Mouse (Mus musculus) fibroblast of lung, adult 2 months (primary cell): ENCODE results near the gene Negr1.
"Not testable (repeated sequence)": the region's sequence is repeated elsewhere in the genome, so short reads cannot be mapped to it uniquely, and the experiment has no call there.

Experiments used
- DNase-seq: peaks from one replicate; pipeline ENCODE4 v3.0.0-alpha.2; 2011; ENCODE audit warnings: low read depth

The Negr1 gene

DNA sequence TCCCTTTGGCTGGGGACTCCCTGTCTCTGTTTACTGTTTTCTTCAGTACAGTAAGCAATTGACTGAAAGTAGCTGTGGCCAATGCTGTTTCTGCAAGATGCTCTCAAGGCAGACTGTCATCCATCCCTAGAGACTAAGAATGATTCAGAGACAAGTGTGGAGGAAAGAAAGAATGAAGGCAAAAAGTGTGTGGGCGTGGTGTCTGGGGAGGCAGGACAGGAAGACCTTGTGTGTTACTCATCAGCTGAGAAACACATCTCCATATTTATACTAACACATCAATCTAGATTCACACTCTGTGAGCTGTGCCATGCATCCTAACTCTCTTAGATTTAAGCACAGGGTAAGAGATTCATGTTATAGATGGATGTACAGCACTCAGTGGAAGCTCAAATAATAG is 431.2 kb downstream of the Negr1 start:
- no peak for DNase-seq

DNA sequence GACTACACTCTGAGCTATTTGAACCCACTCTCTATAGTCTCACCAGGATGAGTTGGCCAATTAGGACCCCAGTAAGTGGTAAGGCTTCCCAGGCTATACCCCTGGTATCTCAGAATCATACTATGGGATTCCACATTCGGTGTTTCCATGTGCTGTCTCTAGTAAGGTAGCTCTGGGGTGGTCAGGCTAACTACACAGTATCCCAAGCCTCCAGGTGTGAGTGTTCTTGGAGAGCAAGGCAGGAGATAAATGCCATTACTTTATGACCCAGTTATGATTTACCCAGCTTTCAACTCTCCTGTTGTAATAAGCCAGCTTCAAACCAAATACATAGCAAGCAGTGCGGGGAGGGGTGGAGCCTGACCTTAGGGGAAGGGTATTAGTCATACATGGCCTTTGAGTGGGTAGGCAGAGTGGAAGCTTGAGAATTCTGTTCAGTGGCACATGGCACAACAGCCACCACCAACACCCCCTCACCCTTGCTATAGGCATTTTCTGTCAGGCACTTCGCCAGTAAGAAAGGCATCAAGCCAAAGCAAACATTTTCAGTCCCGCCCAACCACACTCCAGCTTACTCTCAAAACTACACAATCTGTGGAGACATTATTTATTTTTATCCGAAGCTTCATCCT is 437.7 kb downstream of the Negr1 start:
- DNase-seq, result peak; percentile 11

DNA sequence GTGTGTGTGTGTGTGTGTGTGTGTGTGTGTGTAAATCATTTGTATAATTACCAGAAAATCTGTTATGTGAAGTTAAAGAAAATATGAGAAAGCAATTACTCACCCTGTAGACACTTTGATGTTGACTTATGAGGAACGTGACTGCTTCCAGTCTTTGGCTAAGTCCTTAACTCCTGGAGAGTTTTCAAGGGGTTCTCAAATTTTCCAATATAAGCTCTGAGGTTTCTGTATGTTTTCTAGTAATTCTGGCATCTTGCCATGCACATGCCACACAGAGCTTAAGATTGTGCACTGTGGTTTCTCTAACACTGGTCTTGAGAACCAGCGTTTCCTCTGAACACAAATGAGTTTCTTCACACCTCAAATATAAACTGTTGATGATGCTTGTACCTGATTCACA is 460.0 kb downstream of the Negr1 start:
- no peak for DNase-seq

DNA sequence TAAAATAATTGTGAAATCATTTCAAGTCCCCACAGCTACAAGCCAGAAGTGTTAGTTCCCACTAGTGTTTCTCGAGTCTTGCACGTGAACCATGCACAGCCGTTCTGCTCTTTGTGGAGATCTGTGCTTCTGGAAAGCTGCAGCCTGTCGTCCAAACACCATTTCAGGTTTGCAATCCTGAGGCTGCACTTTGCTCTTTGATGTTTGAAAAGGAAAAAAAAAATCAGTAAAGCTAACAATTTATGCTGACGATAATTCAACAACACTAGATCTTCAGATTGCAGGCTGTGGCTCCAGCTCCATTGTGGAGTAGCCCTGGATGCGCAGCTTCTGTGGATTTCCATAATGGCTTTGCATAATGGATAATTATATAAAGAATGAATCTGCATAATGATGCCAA is 463.0 kb downstream of the Negr1 start:
- DNase-seq, result no peak

DNA sequence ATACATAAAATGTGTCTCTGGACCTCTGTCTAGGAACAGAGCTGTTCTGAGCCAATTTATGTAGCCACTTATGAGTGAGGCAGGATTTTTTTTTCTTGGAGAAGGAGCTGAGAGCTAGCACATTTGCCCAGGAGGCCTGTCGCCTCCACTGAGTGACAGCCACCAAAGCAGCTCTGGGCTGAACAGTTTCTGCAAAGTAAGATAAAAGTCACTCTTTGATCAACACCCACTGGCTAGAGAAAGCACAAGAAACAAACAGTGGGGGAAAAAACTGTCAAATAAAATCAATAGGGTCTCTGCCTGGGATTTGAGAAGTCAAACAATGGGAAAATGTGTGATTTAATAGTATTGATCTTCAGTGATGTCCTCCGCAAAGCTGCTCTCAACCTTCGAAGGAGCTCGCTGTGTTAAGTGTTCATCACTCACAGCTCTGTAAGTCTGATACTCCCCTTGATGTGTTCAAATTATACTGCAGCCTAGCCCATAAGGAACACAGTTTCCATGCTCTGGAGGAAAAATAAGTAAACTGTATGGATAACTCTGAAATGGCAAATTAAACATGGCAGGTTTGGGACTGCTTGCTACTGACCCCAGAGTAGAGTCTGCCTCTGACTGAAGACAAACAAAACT is 470.0 kb downstream of the Negr1 start:
- no peak for DNase-seq

DNA sequence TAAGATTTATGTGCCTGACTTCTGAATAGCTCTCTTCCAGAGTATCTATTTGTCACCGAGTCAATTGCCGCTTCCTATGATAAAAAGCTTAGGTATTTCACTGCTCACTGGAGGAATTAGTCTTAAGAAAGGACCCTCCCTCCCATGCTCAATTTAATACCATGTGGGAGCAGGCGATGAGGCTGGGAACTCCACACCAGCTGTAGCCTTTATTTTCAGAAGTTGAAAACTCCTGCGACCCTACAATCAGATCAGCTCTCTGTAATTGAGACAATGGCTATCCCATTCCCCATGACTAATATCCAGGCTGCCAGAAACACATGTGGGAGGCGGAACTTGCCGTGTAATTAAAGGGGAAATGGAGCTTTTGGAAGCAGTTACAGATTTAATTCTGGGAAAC is 474.4 kb downstream of the Negr1 start:
- no peak for DNase-seq

DNA sequence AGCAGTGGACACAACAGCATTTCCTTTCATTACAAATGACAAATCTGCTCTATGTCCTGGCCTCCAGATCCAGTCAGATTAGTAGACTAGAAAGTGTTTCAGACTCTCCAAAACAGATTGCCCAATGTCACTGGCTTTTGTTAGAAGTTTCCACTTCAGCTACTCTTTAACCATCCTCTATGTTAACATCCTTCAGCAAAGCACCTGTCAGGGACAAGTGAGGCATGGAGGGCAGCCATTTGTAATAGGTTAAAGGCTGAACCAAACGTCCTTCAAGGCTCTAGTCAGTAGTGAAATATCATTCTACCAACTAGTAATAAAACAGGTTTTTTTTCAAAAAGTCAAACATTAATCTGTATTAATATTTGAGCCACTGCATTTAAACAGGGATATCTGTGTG is 475.0 kb downstream of the Negr1 start:
- no peak for DNase-seq

DNA sequence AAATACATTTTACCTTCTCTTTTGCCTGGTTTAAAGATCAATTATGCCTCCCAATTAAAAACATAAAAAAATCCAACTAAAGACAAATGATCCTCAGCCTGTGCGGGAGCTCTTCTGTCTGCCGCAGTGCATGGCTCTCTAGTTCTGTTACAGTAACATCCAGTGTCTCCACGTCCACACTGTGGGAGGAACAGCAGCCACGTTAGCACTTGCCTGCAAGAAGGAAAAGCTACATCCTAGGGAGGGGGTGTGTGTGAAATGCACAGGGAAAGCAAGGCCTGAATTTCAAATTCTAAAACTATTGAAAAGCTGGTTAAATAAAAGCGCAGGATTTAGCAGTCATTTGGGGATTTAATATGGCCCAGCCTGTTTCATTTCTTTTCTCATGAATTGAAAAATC is 479.0 kb downstream of the Negr1 start:
- DNase-seq, result no peak

DNA sequence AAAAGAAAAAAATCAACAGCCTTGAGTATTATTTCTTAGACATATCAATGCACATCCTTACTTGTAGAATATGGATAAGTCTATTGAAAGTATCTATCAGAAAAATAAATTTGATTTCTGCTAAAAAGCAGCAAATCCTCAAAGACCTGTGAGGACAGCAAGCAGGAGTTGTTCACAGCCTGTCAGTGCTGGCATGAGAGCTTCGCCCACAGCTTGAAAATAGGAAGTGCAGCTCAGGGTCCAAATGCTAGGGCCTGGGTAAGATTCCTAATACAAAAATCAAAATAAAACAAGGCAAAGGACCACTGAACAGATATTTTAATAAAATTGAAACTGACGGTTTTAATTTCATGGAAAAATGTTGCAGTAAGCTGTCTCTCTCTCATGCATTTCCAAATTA is 483.0 kb downstream of the Negr1 start:
- no peak for DNase-seq

DNA sequence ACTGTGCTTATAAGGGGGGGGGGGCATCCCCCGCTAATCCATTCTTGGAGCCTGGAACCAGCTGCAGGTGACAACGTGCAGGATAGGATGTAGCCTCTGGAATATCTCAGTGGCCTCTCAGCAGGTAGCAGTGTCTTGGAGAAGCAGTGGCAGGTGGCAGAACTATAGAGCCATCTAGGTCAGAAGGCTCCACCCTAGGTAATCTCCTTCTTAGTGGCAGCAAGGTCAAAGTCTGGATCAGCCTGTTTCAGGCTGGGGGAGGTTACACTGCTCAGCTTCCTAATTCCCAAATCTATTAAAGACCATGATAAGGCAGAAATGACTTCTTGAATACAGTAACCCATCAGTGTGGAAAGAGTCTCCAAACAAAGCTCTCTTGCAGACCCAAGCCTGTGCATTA is 502.8 kb downstream of the Negr1 start:
- not testable (repeated sequence) for DNase-seq

DNA sequence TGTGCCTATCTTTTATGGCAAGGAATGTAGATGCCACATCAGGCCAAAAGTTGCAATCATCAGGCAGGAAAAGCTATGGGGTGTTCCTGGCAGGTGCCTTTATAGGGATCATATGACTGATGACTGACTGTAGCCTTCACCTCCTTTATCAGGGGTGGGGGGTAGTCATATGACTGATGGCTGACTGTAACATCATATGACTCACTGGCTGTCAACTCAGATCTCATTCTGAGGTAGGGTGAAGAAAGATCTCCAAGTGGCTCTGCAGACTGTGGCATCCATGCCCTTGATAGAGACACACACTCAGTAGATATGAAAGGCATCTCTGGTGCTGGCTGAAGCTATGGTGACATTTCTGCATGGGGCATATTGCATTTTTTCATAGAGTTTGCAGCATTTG is 504.7 kb downstream of the Negr1 start:
- DNase-seq, result no peak

DNA sequence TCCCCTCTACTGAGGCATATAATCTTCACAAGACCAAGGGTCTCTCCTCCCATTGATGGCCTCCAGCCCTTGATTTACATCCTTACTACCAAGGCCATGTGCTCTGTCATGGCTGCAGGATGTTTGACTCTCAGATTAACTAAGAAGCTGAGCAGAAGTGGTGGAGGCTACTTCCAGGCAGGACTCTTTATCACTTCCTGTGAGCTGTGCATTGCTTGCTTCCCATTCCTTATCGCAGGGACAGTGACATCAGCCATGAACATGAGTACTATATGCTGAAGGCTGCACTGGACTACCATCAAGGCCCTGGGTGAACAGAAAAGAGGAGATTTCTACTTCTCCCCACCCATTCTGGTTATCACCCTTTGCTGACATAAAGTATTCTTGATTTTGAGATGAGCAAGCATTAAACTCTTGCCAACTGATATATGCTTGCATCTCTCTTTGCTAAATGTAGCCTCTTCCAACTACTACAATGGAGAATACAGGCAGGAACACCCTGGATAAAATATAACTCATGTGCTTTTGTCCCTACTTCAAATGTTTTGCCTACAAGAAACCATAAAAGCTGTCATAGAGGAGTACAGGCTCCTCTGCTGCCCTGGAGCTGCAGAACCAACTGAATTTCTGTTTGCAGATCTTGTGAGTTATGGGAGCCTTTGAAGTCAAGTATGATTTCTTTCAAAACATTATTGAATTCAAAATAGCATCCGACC is 517.8 kb downstream of the Negr1 start:
- DNase-seq, result no peak

DNA sequence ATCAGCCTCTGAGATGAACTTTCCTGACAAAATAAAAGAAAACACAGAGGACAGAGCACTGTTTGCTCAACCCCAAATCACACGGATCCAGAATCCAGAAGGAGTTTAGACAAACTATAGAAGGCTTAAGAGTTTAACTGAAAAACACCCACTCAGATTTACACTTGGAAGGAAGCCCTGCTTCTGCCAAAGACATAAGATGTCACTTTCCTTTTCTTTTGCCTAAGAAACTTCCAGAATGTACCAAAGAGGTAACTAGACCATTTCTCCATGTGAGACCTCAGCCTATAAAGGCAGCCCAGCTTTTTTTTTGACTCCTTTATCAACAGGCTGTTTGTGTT is 518.3 kb downstream of the Negr1 start:
- DNase-seq, result no peak

DNA sequence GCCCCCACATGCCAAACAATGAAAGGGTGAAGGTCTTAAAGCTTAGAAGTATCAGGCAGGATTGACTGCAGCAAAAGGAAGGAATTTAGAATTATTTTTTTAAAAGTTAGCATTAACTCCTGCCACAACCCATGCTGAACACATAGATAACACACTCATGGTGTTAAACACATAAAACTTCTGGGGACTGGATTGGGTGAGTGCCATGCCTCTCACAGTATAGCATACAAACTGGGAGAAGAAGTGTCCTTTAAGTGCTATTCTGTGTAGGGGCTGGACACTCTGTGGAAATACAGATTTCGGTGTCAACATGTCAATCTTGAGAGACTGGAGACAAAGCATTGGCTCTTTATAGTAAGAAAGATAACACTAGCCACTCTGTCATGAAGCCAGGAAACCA is 519.0 kb downstream of the Negr1 start:
- no peak for DNase-seq

DNA sequence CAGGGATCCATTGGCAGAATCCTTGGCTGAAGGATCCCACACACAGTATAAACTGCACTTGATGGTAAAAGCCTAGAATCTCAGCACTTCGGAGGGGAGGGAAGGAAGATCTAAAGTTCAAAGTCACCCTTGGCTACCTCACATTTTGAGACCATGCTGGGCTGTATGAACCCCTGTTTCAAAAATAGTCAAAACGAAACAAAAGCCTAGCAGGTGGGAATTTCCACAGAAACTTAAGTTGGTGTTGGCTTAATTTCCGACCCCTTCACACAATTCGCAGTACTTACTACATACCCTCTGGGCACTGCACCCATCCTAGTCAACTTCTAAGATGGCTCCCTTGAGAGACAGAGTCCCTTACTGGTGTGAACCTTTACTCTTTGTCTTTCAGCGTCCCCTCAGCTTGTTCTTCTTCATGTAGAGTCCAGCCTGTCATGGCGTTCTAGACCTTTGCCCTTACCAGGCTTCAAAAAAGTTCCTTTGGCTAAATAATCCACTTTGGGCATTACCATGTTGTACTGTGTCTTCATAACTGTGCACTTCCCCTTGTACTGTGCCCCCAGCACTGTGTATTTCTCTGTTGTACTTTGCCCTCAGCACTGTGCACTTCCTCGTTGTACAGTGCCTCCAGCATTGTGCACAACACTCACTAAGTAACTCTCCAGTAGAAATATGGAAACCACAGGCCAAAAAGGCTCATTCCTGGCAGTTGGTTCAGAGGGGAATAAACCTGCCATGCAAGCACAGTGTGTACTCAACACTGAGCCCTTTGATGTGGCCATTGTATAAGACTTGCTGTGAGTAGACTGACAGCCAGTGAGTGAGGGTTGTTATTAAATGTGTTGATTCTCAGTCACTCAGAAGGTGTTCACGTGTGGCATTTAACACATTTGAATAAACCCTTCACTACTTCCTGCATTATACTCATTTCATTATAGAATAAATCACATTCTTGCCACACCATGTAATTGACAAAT is 521.5 kb downstream of the Negr1 start:
- no peak for DNase-seq

DNA sequence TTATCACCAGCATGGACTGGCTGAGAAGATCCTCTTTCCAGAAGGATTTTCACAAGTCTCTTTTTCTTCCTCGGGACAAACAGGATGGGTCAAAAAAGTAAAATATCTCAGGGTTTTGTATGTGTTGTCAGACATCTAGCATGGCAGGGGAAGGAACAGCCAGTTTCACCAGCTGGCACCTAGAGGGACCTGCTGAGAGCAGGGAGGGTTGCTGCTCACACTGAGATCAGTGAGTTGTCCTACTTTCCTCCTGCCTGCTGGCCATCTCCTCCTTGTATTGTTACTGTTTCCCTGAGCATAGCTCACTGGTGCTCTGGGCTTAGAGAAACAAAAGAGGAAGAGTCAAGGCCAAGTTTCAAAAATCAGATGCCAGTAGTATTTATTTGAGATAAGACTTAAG is 523.6 kb downstream of the Negr1 start:
- DNase-seq, result no peak

DNA sequence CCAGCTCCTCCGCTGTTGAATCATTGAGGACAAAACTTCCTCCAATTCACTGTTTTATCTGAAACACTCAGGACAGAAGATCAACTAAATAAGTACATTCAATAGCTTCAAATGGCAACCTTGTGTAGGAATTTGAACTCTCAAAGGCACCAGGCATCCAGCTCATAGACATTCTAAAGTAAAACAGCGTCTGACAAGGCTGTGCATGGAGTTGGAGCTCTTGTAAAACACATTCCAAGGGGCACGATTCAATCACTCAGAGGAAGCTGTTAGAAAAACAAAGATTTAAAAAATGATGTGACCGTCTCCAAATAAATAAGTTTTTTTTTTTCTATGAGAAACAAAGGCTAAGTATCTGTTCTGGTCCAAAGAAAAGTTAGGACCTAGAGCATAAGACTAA is 528.5 kb downstream of the Negr1 start:
- no peak for DNase-seq

DNA sequence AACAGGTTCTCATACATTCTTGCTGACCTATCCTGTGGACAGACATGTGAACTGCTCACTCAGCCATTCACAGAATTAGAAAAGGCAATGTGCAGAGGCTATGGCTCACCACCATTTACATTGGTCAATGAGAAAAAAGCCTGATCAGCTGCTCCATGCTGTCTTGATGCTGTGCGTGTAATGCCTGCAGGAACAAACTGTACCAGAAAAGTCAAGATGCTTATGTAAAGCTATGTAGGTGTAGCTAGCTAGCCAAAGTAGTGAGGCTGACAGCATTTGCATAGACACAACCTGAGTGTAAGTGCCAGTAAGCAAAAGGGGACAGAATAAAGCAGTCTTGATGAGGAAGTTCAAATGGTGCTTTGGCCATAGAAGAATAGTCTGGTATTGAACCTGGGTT is 534.7 kb downstream of the Negr1 start:
- DNase-seq, result no peak

DNA sequence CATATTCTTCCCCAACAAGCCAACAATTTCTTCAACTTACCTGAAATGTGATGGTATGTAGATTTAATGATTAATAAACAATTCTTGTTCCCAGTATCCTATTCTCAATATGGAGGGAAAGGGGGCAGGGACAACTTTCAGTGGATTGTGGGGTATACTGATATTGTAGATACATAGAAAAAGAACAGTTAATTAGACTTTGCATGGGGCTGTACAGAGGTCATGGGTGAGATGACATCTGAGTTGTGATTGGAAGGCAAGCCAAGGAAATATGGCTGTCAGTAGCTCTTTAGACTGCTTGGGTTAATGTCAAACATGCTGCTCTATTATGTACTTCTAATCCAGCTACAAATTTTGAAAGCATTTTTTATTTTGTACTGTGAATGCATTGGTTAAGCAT is 535.9 kb downstream of the Negr1 start:
- DNase-seq, result no peak

DNA sequence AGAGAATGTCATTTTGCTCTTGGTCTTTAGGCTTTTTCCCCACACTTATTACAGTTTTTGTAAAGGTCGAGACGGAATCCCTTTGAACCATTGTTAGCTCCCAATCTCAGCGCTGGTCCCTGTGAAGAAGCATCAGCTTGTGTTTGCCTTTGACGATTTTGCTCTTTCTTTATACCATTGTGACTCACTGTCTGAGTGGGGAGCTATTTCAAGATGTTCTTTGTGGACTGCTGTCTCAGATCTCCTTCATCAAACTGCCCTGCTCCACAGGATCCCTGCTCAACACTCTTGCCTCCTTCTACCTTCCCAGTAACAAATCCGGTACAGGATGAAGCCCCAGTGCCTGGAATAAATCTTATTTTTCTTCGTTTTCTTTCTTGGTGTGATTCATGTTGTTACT is 536.8 kb downstream of the Negr1 start:
- DNase-seq, result no peak

DNA sequence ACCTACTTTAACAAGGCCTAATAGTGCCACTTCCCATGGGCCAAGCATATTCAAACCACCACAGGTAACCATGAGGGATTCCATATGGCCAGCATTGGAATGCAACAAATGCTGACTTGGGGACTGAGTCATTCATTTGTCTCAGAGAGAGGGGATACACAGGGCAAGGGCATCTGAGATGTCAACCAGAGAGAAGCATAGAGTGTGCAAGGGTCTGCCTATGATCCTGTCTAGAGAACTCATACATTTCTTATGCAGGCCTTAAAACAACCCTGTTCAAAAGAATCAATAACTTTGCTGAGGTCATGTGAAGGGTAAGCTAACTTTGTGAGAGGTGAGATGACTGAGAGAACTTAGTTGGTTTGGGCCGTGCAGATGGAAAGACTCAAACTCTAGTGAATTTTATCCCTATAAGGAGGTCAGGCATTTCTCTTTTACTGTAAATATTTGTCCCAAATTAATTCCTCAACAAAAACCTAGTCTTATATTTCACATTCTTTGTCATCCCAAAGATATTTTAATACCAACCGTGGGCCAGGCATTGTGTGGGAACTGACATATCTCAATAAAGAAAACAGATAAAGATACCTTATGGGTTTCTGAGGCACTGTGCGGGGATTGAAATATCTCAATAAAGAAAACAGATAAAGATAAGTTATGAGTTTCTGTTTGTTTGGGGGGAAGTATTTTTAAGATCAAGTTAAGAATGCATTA is 543.4 kb downstream of the Negr1 start:
- no peak for DNase-seq
